ENCODE assay signal across 26 mouse cellular contexts in the genomic region with DNA sequence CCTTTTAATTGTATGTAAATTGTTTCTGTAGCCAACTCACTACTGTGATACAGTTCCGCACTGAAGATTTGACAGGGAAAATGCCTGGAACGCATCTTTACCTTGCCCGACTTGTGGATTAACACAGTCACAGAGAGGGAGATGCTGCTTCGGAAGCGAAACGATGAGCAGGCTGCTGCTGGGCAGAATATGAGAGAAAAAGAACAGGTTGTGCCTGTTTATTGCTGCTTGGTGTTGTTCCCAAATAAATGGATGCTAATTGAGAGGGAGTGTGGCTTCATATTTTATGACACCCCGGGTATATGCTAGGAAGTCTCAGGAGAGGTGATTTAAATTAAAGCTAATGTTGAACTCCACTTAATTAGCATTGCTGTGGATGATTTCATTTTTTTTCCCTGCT. TPM values are rescaled to one million over a fixed set of nuclear protein-coding genes. Genes with fewer than 3 reads are reported as not detected.
A peak's percentile ranks its signal among the peaks of the same experiment; 100 is the strongest.
DNase-seq lines count a peak whose midpoint lies in the region; ATAC-seq lines count a peak whose summit lies in the region.
"Had no signal": no experiment of that assay in that cellular context is flagged by ENCODE, and none has a peak within 500 bp of the region (broad histone marks: within the 10 kb centered on the region; RNA-seq: fewer than 3 reads in every experiment).

No protein-coding gene starts in this region.

- no peaks in the 10 kb centered on the region for H3K36me3 ChIP-seq in midbrain, embryonic 14.5 days (ENCODE audit: control insufficient read depth, insufficient read depth, low read length)
- H3K36me3 ChIP-seq in midbrain, embryonic 10.5 days: no peaks in the 10 kb centered on the region
- no peaks in the 10 kb centered on the region for H3K36me3 ChIP-seq in midbrain, embryonic 15.5 days (replicated peaks)
- H3K36me3 ChIP-seq in heart, embryonic 12.5 days: no peaks in the 10 kb centered on the region
- H3K36me3 ChIP-seq: G1E; heart, embryonic 10.5 days; kidney, embryonic 15.5 days; limb, embryonic 13.5 days; liver, embryonic 13.5 days; stomach, embryonic 15.5 days had no signal

- H3K27me3 ChIP-seq in midbrain, embryonic 14.5 days (ENCODE audit: control insufficient read depth, insufficient read depth, low read length): no peaks in the 10 kb centered on the region
- H3K27me3 ChIP-seq in midbrain, embryonic 10.5 days (ENCODE audit: low read depth, poor library complexity, severe bottlenecking): no peaks in the 10 kb centered on the region
- H3K27me3 ChIP-seq in midbrain, embryonic 15.5 days (replicated peaks): no peaks in the 10 kb centered on the region
- H3K27me3 ChIP-seq in heart, embryonic 12.5 days (replicated peaks): no peaks in the 10 kb centered on the region
- H3K27me3 ChIP-seq: CH12.LX; kidney, embryonic 15.5 days; limb, embryonic 13.5 days; liver, embryonic 13.5 days; Patski; stomach, embryonic 15.5 days had no signal

- H3K27ac ChIP-seq in midbrain, embryonic 14.5 days (replicated peaks; ENCODE audit: low read depth, low read length): 0 out of 2 replicates have a peak overlapping the region, but pooled peaks have one; percentile 32
- no peak overlapping the region for H3K27ac ChIP-seq in midbrain, embryonic 10.5 days (replicated peaks)
- H3K27ac ChIP-seq in midbrain, embryonic 15.5 days: no peak overlapping the region
- no peak overlapping the region for H3K27ac ChIP-seq in heart, embryonic 12.5 days (ENCODE audit: poor library complexity, severe bottlenecking)
- H3K27ac ChIP-seq: heart, embryonic 10.5 days; kidney, embryonic 15.5 days; limb, embryonic 13.5 days; liver, embryonic 13.5 days; stomach, embryonic 15.5 days had no signal

- no peak overlapping the region for H3K4me2 ChIP-seq in midbrain, embryonic 14.5 days (ENCODE audit: low read length)
- 0 out of 2 replicates have a peak overlapping the region, but pooled peaks have one; percentile 5 for H3K4me2 ChIP-seq in midbrain, embryonic 15.5 days
- H3K4me2 ChIP-seq in heart, embryonic 12.5 days: no peak overlapping the region
- H3K4me2 ChIP-seq: kidney, embryonic 15.5 days; limb, embryonic 13.5 days; liver, embryonic 13.5 days; stomach, embryonic 15.5 days had no signal

- no peak overlapping the region for H3K9ac ChIP-seq in midbrain, embryonic 14.5 days (replicated peaks; ENCODE audit: low read length)
- no peak overlapping the region for H3K9ac ChIP-seq in midbrain, embryonic 15.5 days
- no peak overlapping the region for H3K9ac ChIP-seq in heart, embryonic 12.5 days
- H3K9ac ChIP-seq: kidney, embryonic 15.5 days; limb, embryonic 13.5 days; liver, embryonic 13.5 days; stomach, embryonic 15.5 days had no signal

- WGBS in midbrain, embryonic 14.5 days: 53% methylated on average over 7 of the region's 7 CpGs
- 80% methylated on average over 7 of the region's 7 CpGs for WGBS in midbrain, embryonic 10.5 days
- 50% methylated on average over 7 of the region's 7 CpGs for WGBS in midbrain, embryonic 15.5 days
- 82% methylated on average over 7 of the region's 7 CpGs for WGBS in heart, embryonic 12.5 days

- H3K4me3 ChIP-seq in midbrain, embryonic 14.5 days (replicated peaks; ENCODE audit: low read depth, low read length): no peak overlapping the region
- H3K4me3 ChIP-seq in midbrain, embryonic 10.5 days: no peak overlapping the region
- H3K4me3 ChIP-seq in midbrain, embryonic 15.5 days: no peak overlapping the region
- H3K4me3 ChIP-seq in heart, embryonic 12.5 days: no peak overlapping the region
- H3K4me3 ChIP-seq: heart, embryonic 10.5 days; kidney, embryonic 15.5 days; limb, embryonic 13.5 days; liver, embryonic 13.5 days; stomach, embryonic 15.5 days had no signal

- 0 out of 2 replicates have a peak, but pooled peaks have one; percentile 41 for ATAC-seq in frontal cortex, adult (ENCODE audit: low TSS enrichment)
- ATAC-seq in midbrain, embryonic 14.5 days (ENCODE audit: low FRiP score, low TSS enrichment): no peak
- peak; percentile 62; the same call in 1 of the 2 replicates for ATAC-seq in midbrain, embryonic 15.5 days (replicated peaks)
- no peak for ATAC-seq in heart, embryonic 12.5 days (ENCODE audit: insufficient number of reproducible peaks, low FRiP score)
- ATAC-seq: intestine, postnatal 0 days; Patski had no signal

- DNase-seq in frontal cortex, postnatal 36 days (ENCODE audit: low spot score in 2 of 2): no peak
- peak; percentile 34 for DNase-seq in midbrain, embryonic 14.5 days
- no peak for DNase-seq in midbrain, embryonic 10.5 days (ENCODE audit: low spot score)
- DNase-seq in lung, postnatal 25 days (ENCODE audit: low spot score): no peak
- DNase-seq: adrenal gland, postnatal 36 days; B cell, adult 2 months; cerebellum, adult 11-12 months; cerebellum, postnatal 14 days; kidney, postnatal 36 days; liver, embryonic 13.5 days; lung, adult 2 months; lung, postnatal 14 days; right cerebral cortex, adult 18-20 months; right cerebral cortex, postnatal 4 days; thymus, postnatal 25 days had no signal

- H3K9me3 ChIP-seq in midbrain, embryonic 14.5 days (ENCODE audit: control insufficient read depth, low read length): no peaks in the 10 kb centered on the region
- H3K9me3 ChIP-seq in midbrain, embryonic 10.5 days (replicated peaks): no peaks in the 10 kb centered on the region
- H3K9me3 ChIP-seq in midbrain, embryonic 15.5 days: no peaks in the 10 kb centered on the region
- no peaks in the 10 kb centered on the region for H3K9me3 ChIP-seq in heart, embryonic 12.5 days (replicated peaks)
- H3K9me3 ChIP-seq: G1E; heart, embryonic 10.5 days; kidney, embryonic 15.5 days; limb, embryonic 13.5 days; liver, embryonic 13.5 days; stomach, embryonic 15.5 days had no signal

- H3K4me1 ChIP-seq in midbrain, embryonic 14.5 days (ENCODE audit: control insufficient read depth, insufficient read depth, low read length): 0 out of 2 replicates have a peak, but pooled peaks cover 6% of the 10 kb centered on the region
- 0 out of 2 replicates have a peak, but pooled peaks cover 3% of the 10 kb centered on the region for H3K4me1 ChIP-seq in midbrain, embryonic 10.5 days
- H3K4me1 ChIP-seq in midbrain, embryonic 15.5 days: 0 out of 2 replicates have a peak, but pooled peaks cover 7% of the 10 kb centered on the region
- no peaks in the 10 kb centered on the region for H3K4me1 ChIP-seq in heart, embryonic 12.5 days (replicated peaks)
- H3K4me1 ChIP-seq: heart, embryonic 10.5 days; kidney, embryonic 15.5 days; limb, embryonic 13.5 days; liver, embryonic 13.5 days; stomach, embryonic 15.5 days had no signal

RNA-seq across cellular contexts. Expression of a gene that starts 23.0 kb away (rescaled TPM):
- polyA plus RNA-seq in midbrain, embryonic 14.5 days (2014; fragmentation: Nextera tagmentation; extraction: Ambion mirVana): 33.3 and 37.1 TPM in 2 replicates
- polyA plus RNA-seq in midbrain, embryonic 10.5 days (2016; fragmentation: Nextera tagmentation; extraction: Ambion mirVana): 24.2 and 27.1 TPM in 2 replicates
- polyA plus RNA-seq in midbrain, embryonic 15.5 days (2015; fragmentation: Nextera tagmentation; extraction: Ambion mirVana): 25.9 and 28.4 TPM in 2 replicates
- 25.0 and 28.0 TPM in 2 replicates for polyA plus RNA-seq in heart, embryonic 12.5 days (2016; fragmentation: Nextera tagmentation; extraction: Ambion mirVana)

Comparison
In these comparisons a context has a peak if more than half of its experiments do, and no peak if none do; other contexts are left out.
1. ATAC-seq: peak in frontal cortex, adult (single experiment) and midbrain, embryonic 15.5 days (single experiment); none in midbrain, embryonic 14.5 days (single experiment) and heart, embryonic 12.5 days (single experiment).